Mouse (Mus musculus): ENCODE measurements at regions not wholly inside any gene's neighbourhood (a gene's known extent, or its start where the extent isn't known, plus 50 kb on each side); places are given as distances from the start of the nearest gene placed in this dataset.

DNA sequence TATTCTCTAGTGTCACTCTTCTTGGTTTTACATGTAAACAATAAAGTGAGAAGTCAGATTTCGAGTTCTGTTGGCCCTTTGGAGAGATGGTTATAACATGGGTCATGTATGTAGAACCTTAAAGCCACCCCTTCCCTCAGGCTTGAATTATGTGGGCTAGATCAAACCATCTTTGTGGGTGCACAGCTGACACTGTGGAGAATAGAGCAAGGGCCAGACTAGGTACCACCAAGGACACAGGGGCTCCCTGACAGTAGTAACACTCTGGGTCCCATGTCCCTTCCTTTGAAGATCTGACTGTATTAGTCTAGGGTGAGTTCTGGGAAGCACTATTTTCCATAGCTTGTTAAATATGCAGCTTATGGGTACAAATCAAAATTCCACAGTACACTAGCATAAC, 156.2 kb downstream of the Fam124b start:
- no peak for DNase-seq (ENCODE audit: low spot score)
- no peaks in the 10 kb centered on the region for H3K36me3 ChIP-seq (replicated peaks)
- ATAC-seq (ENCODE audit: extremely low read depth, insufficient number of reproducible peaks, low FRiP score, poor library complexity, severe bottlenecking): no peak
- no peaks in the 10 kb centered on the region for H3K9me3 ChIP-seq (replicated peaks)
- H3K4me1 ChIP-seq (ENCODE audit: insufficient read depth, low read depth, low read length): no peaks in the 10 kb centered on the region
- no peak for TF ChIP-seq GATA1 (IDR thresholded peaks at IDR 0.05; ENCODE audit: borderline replicate concordance, low read length)
- TF ChIP-seq TAL1 (conservative IDR thresholded peaks at IDR 0.05; ENCODE audit: low read depth, low read length): no peak
- TF ChIP-seq GATA2 (IDR thresholded peaks at IDR 0.05; ENCODE audit: borderline replicate concordance, low read depth, low read length): no peak
- no peak for TF ChIP-seq CTCF (IDR thresholded peaks at IDR 0.05; ENCODE audit: low read depth, low read length)
- TF ChIP-seq POLR2AphosphoS5 (IDR thresholded peaks at IDR 0.05; ENCODE audit: insufficient replicate concordance, low read depth, low read length): no peak
- no peak overlapping the region for H3K4me3 ChIP-seq (ENCODE audit: low read depth, low read length)
- no peaks in the 10 kb centered on the region for H3K27me3 ChIP-seq (ENCODE audit: insufficient read depth, low read length)

DNA sequence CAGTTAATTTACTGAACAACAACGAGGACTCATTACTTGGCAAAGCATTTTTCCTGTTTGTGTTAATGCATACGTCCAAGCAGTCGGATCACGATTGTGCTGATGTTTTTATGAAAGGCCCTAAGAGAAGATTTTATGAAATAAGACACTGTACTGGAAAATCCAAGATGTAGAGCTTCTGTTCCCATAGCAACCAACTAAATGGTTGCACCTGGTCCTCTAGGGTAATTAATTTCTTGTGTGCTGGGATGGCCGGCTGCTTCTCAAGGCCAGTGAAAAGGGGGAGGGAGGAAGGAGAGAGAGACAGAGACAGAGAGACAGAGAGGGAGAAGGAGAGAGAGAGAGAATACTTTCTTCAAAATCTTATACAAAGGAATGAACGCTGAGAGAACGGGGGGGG, 156.6 kb downstream of the Fam124b start:
- DNase-seq (ENCODE audit: low spot score) (no peak), ATAC-seq (ENCODE audit: extremely low read depth, insufficient number of reproducible peaks, low FRiP score, poor library complexity, severe bottlenecking) (no peak)
- H3K36me3 ChIP-seq (replicated peaks): no peaks in the 10 kb centered on the region
- TF ChIP-seq CTCF (IDR thresholded peaks at IDR 0.05; ENCODE audit: low read depth, low read length) (no peak), GATA2 (IDR thresholded peaks at IDR 0.05; ENCODE audit: borderline replicate concordance, low read depth, low read length) (no peak), GATA1 (IDR thresholded peaks at IDR 0.05; ENCODE audit: borderline replicate concordance, low read length) (no peak), POLR2AphosphoS5 (IDR thresholded peaks at IDR 0.05; ENCODE audit: insufficient replicate concordance, low read depth, low read length) (no peak), TAL1 (conservative IDR thresholded peaks at IDR 0.05; ENCODE audit: low read depth, low read length) (no peak)
- no peaks in the 10 kb centered on the region for H3K27me3 ChIP-seq (ENCODE audit: insufficient read depth, low read length)
- no peaks in the 10 kb centered on the region for H3K9me3 ChIP-seq (replicated peaks)
- H3K4me1 ChIP-seq (ENCODE audit: insufficient read depth, low read depth, low read length): no peaks in the 10 kb centered on the region
- H3K4me3 ChIP-seq (ENCODE audit: low read depth, low read length): no peak overlapping the region

DNA sequence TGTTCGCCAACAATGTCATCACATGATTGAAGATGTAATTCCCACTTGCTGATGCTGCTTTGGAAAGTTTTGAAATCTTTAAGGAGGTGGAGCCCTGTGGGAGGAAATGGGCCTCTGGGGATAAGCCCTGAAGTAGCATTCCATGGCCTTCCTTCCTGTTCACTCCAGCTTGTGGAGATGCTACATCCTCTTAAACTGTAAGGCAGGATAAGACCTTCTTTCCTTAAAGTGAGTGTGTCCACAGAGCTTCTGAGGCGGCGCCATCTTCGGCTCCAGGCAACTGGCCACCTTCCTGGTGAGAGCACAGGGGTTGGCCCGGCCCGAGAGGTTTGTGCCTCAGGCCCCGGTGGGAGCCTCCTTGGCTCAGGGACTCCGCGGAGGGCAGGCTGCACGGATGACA, 173.1 kb downstream of the Fam124b start:
- no peaks in the 10 kb centered on the region for H3K4me1 ChIP-seq (ENCODE audit: insufficient read depth, low read depth, low read length)
- no peaks in the 10 kb centered on the region for H3K36me3 ChIP-seq (replicated peaks)
- H3K9me3 ChIP-seq (replicated peaks): peaks cover 5% of the 10 kb centered on the region
- TF ChIP-seq TAL1 (conservative IDR thresholded peaks at IDR 0.05; ENCODE audit: low read depth, low read length): no peak
- TF ChIP-seq POLR2AphosphoS5 (IDR thresholded peaks at IDR 0.05; ENCODE audit: insufficient replicate concordance, low read depth, low read length): no peak
- no peak for TF ChIP-seq GATA2 (IDR thresholded peaks at IDR 0.05; ENCODE audit: borderline replicate concordance, low read depth, low read length)
- TF ChIP-seq CTCF (IDR thresholded peaks at IDR 0.05; ENCODE audit: low read depth, low read length): no peak
- TF ChIP-seq GATA1 (IDR thresholded peaks at IDR 0.05; ENCODE audit: borderline replicate concordance, low read length): no peak
- no peaks in the 10 kb centered on the region for H3K27me3 ChIP-seq (ENCODE audit: insufficient read depth, low read length)
- no peak for DNase-seq (ENCODE audit: low spot score)
- ATAC-seq (ENCODE audit: extremely low read depth, insufficient number of reproducible peaks, low FRiP score, poor library complexity, severe bottlenecking): no peak
- H3K4me3 ChIP-seq (ENCODE audit: low read depth, low read length): no peak overlapping the region

DNA sequence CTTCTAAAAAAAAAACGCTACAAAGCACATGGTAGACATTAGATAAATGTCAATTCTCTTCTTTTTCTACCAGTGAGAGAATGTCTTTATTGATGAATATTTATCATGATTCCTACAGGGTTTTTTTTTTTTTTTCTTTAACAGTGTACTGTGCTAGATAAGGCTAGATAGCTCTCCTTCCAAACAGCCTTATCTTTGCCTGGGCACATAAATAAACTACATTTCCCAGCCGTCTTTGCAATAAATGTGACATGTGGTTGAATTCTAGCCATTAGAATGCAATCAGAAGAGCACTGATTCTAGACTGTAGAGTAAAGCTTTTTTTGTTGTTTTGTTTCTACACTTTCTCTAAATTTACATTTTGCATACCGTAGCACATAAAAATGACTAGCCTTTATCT, 177.9 kb downstream of the Fam124b start:
- Histone ChIP-seq H3K36me3 (replicated peaks) (no peaks in the 10 kb centered on the region), H3K27me3 (ENCODE audit: insufficient read depth, low read length) (no peaks in the 10 kb centered on the region), H3K9me3 (replicated peaks) (peaks cover 5% of the 10 kb centered on the region), H3K4me1 (ENCODE audit: insufficient read depth, low read depth, low read length) (no peaks in the 10 kb centered on the region), H3K4me3 (ENCODE audit: low read depth, low read length) (no peak overlapping the region)
- ATAC-seq (ENCODE audit: extremely low read depth, insufficient number of reproducible peaks, low FRiP score, poor library complexity, severe bottlenecking) (no peak), DNase-seq (ENCODE audit: low spot score) (no peak)
- TF ChIP-seq GATA2 (IDR thresholded peaks at IDR 0.05; ENCODE audit: borderline replicate concordance, low read depth, low read length): no peak
- TF ChIP-seq POLR2AphosphoS5 (IDR thresholded peaks at IDR 0.05; ENCODE audit: insufficient replicate concordance, low read depth, low read length): no peak
- no peak for TF ChIP-seq GATA1 (IDR thresholded peaks at IDR 0.05; ENCODE audit: borderline replicate concordance, low read length)
- no peak for TF ChIP-seq TAL1 (conservative IDR thresholded peaks at IDR 0.05; ENCODE audit: low read depth, low read length)
- no peak for TF ChIP-seq CTCF (IDR thresholded peaks at IDR 0.05; ENCODE audit: low read depth, low read length)

- no peak overlapping the region for H3K4me3 ChIP-seq (ENCODE audit: low read depth, low read length)
These were observed 178.4 kb downstream of the Fam124b start for GRCm38 (mm10) chr1:80039891-80040290.

GRCm38 (mm10) chr1:80039161-80039560, 178.2 kb upstream of the Serpine2 start:
- Histone ChIP-seq H3K27me3 (ENCODE audit: insufficient read depth, low read length) (no peaks in the 10 kb centered on the region), H3K36me3 (replicated peaks) (no peaks in the 10 kb centered on the region), H3K9me3 (replicated peaks) (peaks cover 5% of the 10 kb centered on the region), H3K4me1 (ENCODE audit: insufficient read depth, low read depth, low read length) (no peaks in the 10 kb centered on the region), H3K4me3 (ENCODE audit: low read depth, low read length) (no peak overlapping the region)
- no peak for DNase-seq (ENCODE audit: low spot score)
- TF ChIP-seq GATA1 (IDR thresholded peaks at IDR 0.05; ENCODE audit: borderline replicate concordance, low read length): no peak
- TF ChIP-seq GATA2 (IDR thresholded peaks at IDR 0.05; ENCODE audit: borderline replicate concordance, low read depth, low read length): no peak
- TF ChIP-seq TAL1 (conservative IDR thresholded peaks at IDR 0.05; ENCODE audit: low read depth, low read length): no peak
- no peak for TF ChIP-seq CTCF (IDR thresholded peaks at IDR 0.05; ENCODE audit: low read depth, low read length)
- TF ChIP-seq POLR2AphosphoS5 (IDR thresholded peaks at IDR 0.05; ENCODE audit: insufficient replicate concordance, low read depth, low read length): no peak
- ATAC-seq (ENCODE audit: extremely low read depth, insufficient number of reproducible peaks, low FRiP score, poor library complexity, severe bottlenecking): no peak

More at GRCm38 (mm10) chr1:80039891-80040290, 178.4 kb downstream of the Fam124b start:
- no peaks in the 10 kb centered on the region for H3K27me3 ChIP-seq (ENCODE audit: insufficient read depth, low read length)
- TF ChIP-seq TAL1 (conservative IDR thresholded peaks at IDR 0.05; ENCODE audit: low read depth, low read length) (no peak), GATA1 (IDR thresholded peaks at IDR 0.05; ENCODE audit: borderline replicate concordance, low read length) (no peak), GATA2 (IDR thresholded peaks at IDR 0.05; ENCODE audit: borderline replicate concordance, low read depth, low read length) (no peak), CTCF (IDR thresholded peaks at IDR 0.05; ENCODE audit: low read depth, low read length) (no peak), POLR2AphosphoS5 (IDR thresholded peaks at IDR 0.05; ENCODE audit: insufficient replicate concordance, low read depth, low read length) (no peak)
- ATAC-seq (ENCODE audit: extremely low read depth, insufficient number of reproducible peaks, low FRiP score, poor library complexity, severe bottlenecking) (no peak), DNase-seq (ENCODE audit: low spot score) (no peak)
- no peaks in the 10 kb centered on the region for H3K36me3 ChIP-seq (replicated peaks)
- no peaks in the 10 kb centered on the region for H3K4me1 ChIP-seq (ENCODE audit: insufficient read depth, low read depth, low read length)
- peaks cover 5% of the 10 kb centered on the region for H3K9me3 ChIP-seq (replicated peaks)
